19 mouse cellular contexts compared by ENCODE assay signal in genomic region chr10:43794587-43794986, GRCm38 (mm10).
A peak's percentile ranks its signal among the peaks of the same experiment; 100 is the strongest.
DNase-seq lines count a peak whose midpoint lies in the region; ATAC-seq and TF ChIP-seq lines count a peak whose summit lies in the region.
"Had no signal": no experiment of that assay in that cellular context is flagged by ENCODE, and none has a peak within 500 bp of the region (broad histone marks: within the 10 kb centered on the region; RNA-seq: fewer than 3 reads in every experiment).

No protein-coding gene starts in this region.

- H3K9me3 ChIP-seq in kidney, embryonic 14.5 days (ENCODE audit: control insufficient read depth, low read length): no peaks in the 10 kb centered on the region
- H3K9me3 ChIP-seq in kidney, postnatal 0 days (replicated peaks; ENCODE audit: low read length): no peaks in the 10 kb centered on the region
- no peaks in the 10 kb centered on the region for H3K9me3 ChIP-seq in embryonic facial prominence, embryonic 10.5 days
- H3K9me3 ChIP-seq: embryonic facial prominence, embryonic 12.5 days; forebrain, embryonic 13.5 days; forebrain, embryonic 15.5 days had no signal

- H3K4me2 ChIP-seq in kidney, embryonic 14.5 days (replicated peaks; ENCODE audit: low read depth, low read length): no peak overlapping the region
- no peak overlapping the region for H3K4me2 ChIP-seq in kidney, postnatal 0 days (ENCODE audit: low read length)
- H3K4me2 ChIP-seq: embryonic facial prominence, embryonic 12.5 days; forebrain, embryonic 13.5 days; forebrain, embryonic 15.5 days had no signal

- no peaks in the 10 kb centered on the region for H3K36me3 ChIP-seq in kidney, embryonic 14.5 days (ENCODE audit: control insufficient read depth, insufficient read depth, low read length)
- no peaks in the 10 kb centered on the region for H3K36me3 ChIP-seq in kidney, adult 2 months (ENCODE audit: control insufficient read depth, insufficient read depth, low read length)
- no peaks in the 10 kb centered on the region for H3K36me3 ChIP-seq in kidney, postnatal 0 days (ENCODE audit: insufficient read depth, low read length)
- H3K36me3 ChIP-seq in embryonic facial prominence, embryonic 10.5 days (replicated peaks): no peaks in the 10 kb centered on the region
- H3K36me3 ChIP-seq: embryonic facial prominence, embryonic 12.5 days; forebrain, embryonic 15.5 days had no signal

- no peak for DNase-seq in kidney, adult 2 months
- peak; percentile 59 for DNase-seq in kidney, postnatal 0 days (ENCODE audit: low spot score)
- DNase-seq in kidney, postnatal 4 days: no peak
- DNase-seq in embryonic facial prominence, embryonic 10.5 days (ENCODE audit: low spot score): peak; percentile 11
- no peak for DNase-seq in urinary bladder, postnatal 14 days (ENCODE audit: low spot score)
- DNase-seq: adrenal gland, adult 2 months; adrenal gland, postnatal 10 days; adrenal gland, postnatal 25 days; cerebellum, adult 11 months; cerebellum, adult 18-20 months; cerebellum, adult 8-10 months; cerebellum, adult 9-11 months; cerebellum, postnatal 14 days; cerebellum, postnatal 36 days; embryo, embryonic 11 days had no signal

- TF ChIP-seq POLR2A in kidney, adult 2 months (IDR thresholded peaks at IDR 0.05; ENCODE audit: low read depth, low read length): no peak

- 31% methylated on average over 9 of the region's 9 CpGs for WGBS in kidney, embryonic 14.5 days
- WGBS in kidney, adult 2 months: 48% methylated on average over 9 of the region's 9 CpGs
- WGBS in kidney, postnatal 0 days: 33% methylated on average over 9 of the region's 9 CpGs
- 73% methylated on average over 9 of the region's 9 CpGs for WGBS in embryonic facial prominence, embryonic 10.5 days

- H3K4me3 ChIP-seq in kidney, embryonic 14.5 days (ENCODE audit: low read length): no peak overlapping the region
- no peak overlapping the region for H3K4me3 ChIP-seq in kidney, adult 2 months (ENCODE audit: insufficient read depth, low read depth, low read length)
- no peak overlapping the region for H3K4me3 ChIP-seq in kidney, postnatal 0 days (replicated peaks; ENCODE audit: low read depth, low read length)
- no peak overlapping the region for H3K4me3 ChIP-seq in embryonic facial prominence, embryonic 10.5 days
- H3K4me3 ChIP-seq: embryonic facial prominence, embryonic 12.5 days; forebrain, embryonic 13.5 days; forebrain, embryonic 15.5 days had no signal

- H3K27me3 ChIP-seq in kidney, embryonic 14.5 days (ENCODE audit: control insufficient read depth, insufficient read depth, low read length): no peaks in the 10 kb centered on the region
- no peaks in the 10 kb centered on the region for H3K27me3 ChIP-seq in kidney, adult 2 months (replicated peaks; ENCODE audit: control insufficient read depth, insufficient read depth, low read length)
- no peaks in the 10 kb centered on the region for H3K27me3 ChIP-seq in kidney, postnatal 0 days (ENCODE audit: insufficient read depth, low read length)
- H3K27me3 ChIP-seq in embryonic facial prominence, embryonic 10.5 days (replicated peaks; ENCODE audit: low read depth, poor library complexity, severe bottlenecking): no peaks in the 10 kb centered on the region
- H3K27me3 ChIP-seq: embryonic facial prominence, embryonic 12.5 days; forebrain, embryonic 13.5 days; forebrain, embryonic 15.5 days had no signal

- peak; percentile 77; the same call in 1 of the 2 replicates for ATAC-seq in kidney, embryonic 14.5 days (ENCODE audit: low FRiP score, low TSS enrichment)
- no peak for ATAC-seq in kidney, postnatal 0 days (replicated peaks; ENCODE audit: low FRiP score, low read depth)
- ATAC-seq: forebrain, embryonic 13.5 days; forebrain, embryonic 15.5 days had no signal

- H3K27ac ChIP-seq in kidney, embryonic 14.5 days (ENCODE audit: low read depth, low read length): no peak overlapping the region
- no peak overlapping the region for H3K27ac ChIP-seq in kidney, adult 2 months (ENCODE audit: insufficient read depth, low read depth, low read length)
- no peak overlapping the region for H3K27ac ChIP-seq in kidney, postnatal 0 days
- H3K27ac ChIP-seq in embryonic facial prominence, embryonic 10.5 days (replicated peaks): no peak overlapping the region
- H3K27ac ChIP-seq: embryonic facial prominence, embryonic 12.5 days; forebrain, embryonic 13.5 days; forebrain, embryonic 15.5 days had no signal

- TF ChIP-seq CTCF in kidney, adult 2 months (conservative IDR thresholded peaks at IDR 0.05; ENCODE audit: insufficient read depth, insufficient read length, low read depth, low read length): no peak
- TF ChIP-seq CTCF in kidney, postnatal 0 days (IDR thresholded peaks at IDR 0.05; ENCODE audit: low read depth): no peak

- H3K4me1 ChIP-seq in kidney, embryonic 14.5 days (ENCODE audit: control insufficient read depth, insufficient read depth, low read length): no peaks in the 10 kb centered on the region
- no peaks in the 10 kb centered on the region for H3K4me1 ChIP-seq in kidney, adult 2 months (ENCODE audit: control insufficient read depth, insufficient read depth, low read length)
- no peaks in the 10 kb centered on the region for H3K4me1 ChIP-seq in kidney, postnatal 0 days (replicated peaks; ENCODE audit: insufficient read depth, low read length)
- H3K4me1 ChIP-seq in embryonic facial prominence, embryonic 10.5 days: 0 out of 2 replicates have a peak, but pooled peaks cover 4% of the 10 kb centered on the region
- H3K4me1 ChIP-seq: embryonic facial prominence, embryonic 12.5 days; forebrain, embryonic 15.5 days had no signal

- H3K9ac ChIP-seq in kidney, embryonic 14.5 days (ENCODE audit: low read depth, low read length): no peak overlapping the region
- H3K9ac ChIP-seq in kidney, postnatal 0 days (ENCODE audit: low read depth, low read length): no peak overlapping the region
- H3K9ac ChIP-seq: embryonic facial prominence, embryonic 12.5 days; forebrain, embryonic 13.5 days; forebrain, embryonic 15.5 days had no signal

Comparison
In these comparisons a context has a peak if more than half of its experiments do, and no peak if none do; other contexts are left out.
1. DNase-seq: peak in kidney, postnatal 0 days (single experiment) and embryonic facial prominence, embryonic 10.5 days (single experiment); none in kidney, adult 2 months (single experiment), kidney, postnatal 4 days (0 of 2) and urinary bladder, postnatal 14 days (single experiment).